Mouse (Mus musculus) hindbrain, embryonic 10.5 days (tissue): Measurements from ENCODE around the gene Ncapd2. TPM values are rescaled to one million over a fixed set of nuclear protein-coding genes. Genes with fewer than 3 reads are reported as not detected.

Source experiments
- DNase-seq: peaks from one replicate; pipeline ENCODE4 v3.0.0-alpha.2; 2017; ENCODE audit warnings: low spot score
- H3K27ac ChIP-seq: fragments of 300-500 bp; sonication (generic); 2 replicates; pipeline ENCODE4 v1.5.1; 2016; ENCODE audit warnings: mild to moderate bottlenecking, moderate library complexity
- H3K27me3 ChIP-seq: fragments of 300-500 bp; sonication (generic); 2 replicates; pipeline ENCODE4 v1.6.1; 2016; ENCODE audit warnings: mild to moderate bottlenecking; ENCODE audit not compliant: poor library complexity, insufficient read depth, severe bottlenecking
- H3K36me3 ChIP-seq: fragments of 300-500 bp; sonication (generic); 2 replicates; pipeline ENCODE4 v1.6.1; 2016; ENCODE audit warnings: mild to moderate bottlenecking, moderate library complexity
- H3K4me1 ChIP-seq: fragments of 300-500 bp; sonication (generic); replicated peaks from 2 replicates; pipeline ENCODE4 v1.6.1; 2016; ENCODE audit warnings: mild to moderate bottlenecking
- H3K4me3 ChIP-seq: fragments of 300-500 bp; sonication (generic); 2 replicates; pipeline ENCODE4 v1.5.1; 2016; ENCODE audit warnings: mild to moderate bottlenecking, moderate library complexity
- H3K9me3 ChIP-seq: fragments of 300-500 bp; sonication (generic); 2 replicates; pipeline ENCODE4 v1.6.1; 2016; ENCODE audit warnings: mild to moderate bottlenecking, moderate library complexity
- WGBS: fragments of 180-500 bp; shearing (Covaris S2); methylation state at CpG from one replicate; pipeline ENCODE4 v1.1.7; 2016; 5-methylcytosine and 5-hydroxymethylcytosine counted together
- polyA plus RNA-seq: library from polyadenylated mRNA; unstranded; fragments of >200 nt; fragmentation: Nextera tagmentation; extraction: Ambion mirVana; gene quantifications from 2 replicates; pipeline ENCODE4 v1.2.1, GENCODE M21; 2016

Gene Ncapd2
- polyA plus RNA-seq, 1 experiment from 2014 or later: 199 TPM

DNA sequence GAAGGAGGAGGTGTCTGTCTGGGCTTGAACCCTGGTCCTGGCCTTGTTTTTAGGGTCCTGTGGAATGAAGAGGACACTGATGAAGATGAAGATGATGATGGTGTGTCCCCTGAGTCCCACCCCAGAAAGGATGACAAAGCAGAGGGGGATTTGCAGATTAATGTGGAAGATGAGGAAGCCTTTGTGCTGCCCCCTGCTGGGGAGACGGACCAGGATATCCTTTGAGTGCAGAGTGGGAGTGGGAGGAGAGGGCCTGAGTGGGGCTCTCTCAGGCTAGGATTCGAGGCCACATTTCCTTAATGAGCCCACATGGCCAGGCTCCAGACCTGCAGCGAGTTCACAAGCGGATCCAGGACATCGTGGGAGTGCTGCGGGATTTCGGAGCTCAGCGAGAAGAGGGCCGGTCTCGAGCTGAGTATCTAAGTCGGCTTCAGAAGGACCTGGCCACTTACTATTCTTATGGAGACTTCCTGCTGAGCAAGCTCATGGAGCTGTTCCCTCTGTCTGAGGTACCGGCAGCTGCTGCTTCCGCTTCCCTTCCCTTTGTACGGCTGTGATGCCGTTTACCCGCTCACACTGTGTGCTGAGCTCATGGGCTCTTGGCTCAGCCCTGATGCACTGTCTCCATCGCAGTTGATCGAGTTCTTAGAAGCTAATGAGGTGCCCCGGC, 54.4 kb downstream of the Ncapd2 start:
- H3K27me3 ChIP-seq: no peaks in the 10 kb centered on the region
- H3K9me3 ChIP-seq: no peaks in the 10 kb centered on the region
- DNase-seq: no peak
- H3K4me3 ChIP-seq: no peak overlapping the region
- 89% methylated on average over 19 of the region's 19 CpGs for WGBS
- peaks cover 12% of the 10 kb centered on the region for H3K4me1 ChIP-seq
- peaks cover 91% of the 10 kb centered on the region for H3K36me3 ChIP-seq
- H3K27ac ChIP-seq: no peak overlapping the region

DNA sequence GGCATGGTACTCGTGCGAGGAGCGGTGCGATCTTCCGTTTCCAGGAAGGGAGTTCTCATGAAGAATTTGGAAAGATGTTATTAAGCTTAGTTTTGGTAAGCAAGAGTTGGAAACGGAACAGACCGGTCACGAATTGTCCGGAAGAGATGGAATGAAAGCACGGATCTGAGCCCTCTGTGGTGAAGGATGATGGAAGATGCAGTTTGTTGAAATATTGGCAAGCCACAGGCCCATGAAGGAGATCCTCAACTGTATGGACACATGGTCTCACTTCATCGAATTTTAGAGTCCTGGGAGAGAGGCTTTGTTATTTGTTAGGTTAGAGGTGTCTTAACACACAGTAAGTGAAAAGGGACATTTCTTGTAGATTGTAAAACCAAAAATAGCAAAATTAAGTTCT, 59.0 kb downstream of the Ncapd2 start:
- Histone ChIP-seq H3K9me3 (no peaks in the 10 kb centered on the region), H3K4me3 (peak overlapping the region; percentile 78), H3K27ac (peak overlapping the region; percentile 90), H3K27me3 (no peaks in the 10 kb centered on the region), H3K36me3 (peaks cover 78% of the 10 kb centered on the region), H3K4me1 (peaks cover 22% of the 10 kb centered on the region)
- WGBS: 11% methylated on average over 11 of the region's 11 CpGs
- DNase-seq: no peak

GRCm38 (mm10) chr6:125131302-125132156, 60.0 kb downstream of the Ncapd2 start, which contains the start of gene Nop2:
Gene Nop2 (plus strand): TSS chr6:125131909.
- Histone ChIP-seq H3K27me3 (no peaks in the 10 kb centered on the region), H3K36me3 (peaks cover 78% of the 10 kb centered on the region), H3K4me1 (peaks cover 22% of the 10 kb centered on the region), H3K27ac (peak within 1 kb of the TSS; percentile 90), H3K4me3 (peak within 1 kb of the TSS; percentile 78), H3K9me3 (no peaks in the 10 kb centered on the region)
- peak; percentile 96 for DNase-seq
- under 1% methylated on average over 66 of the region's 66 CpGs for WGBS

DNA sequence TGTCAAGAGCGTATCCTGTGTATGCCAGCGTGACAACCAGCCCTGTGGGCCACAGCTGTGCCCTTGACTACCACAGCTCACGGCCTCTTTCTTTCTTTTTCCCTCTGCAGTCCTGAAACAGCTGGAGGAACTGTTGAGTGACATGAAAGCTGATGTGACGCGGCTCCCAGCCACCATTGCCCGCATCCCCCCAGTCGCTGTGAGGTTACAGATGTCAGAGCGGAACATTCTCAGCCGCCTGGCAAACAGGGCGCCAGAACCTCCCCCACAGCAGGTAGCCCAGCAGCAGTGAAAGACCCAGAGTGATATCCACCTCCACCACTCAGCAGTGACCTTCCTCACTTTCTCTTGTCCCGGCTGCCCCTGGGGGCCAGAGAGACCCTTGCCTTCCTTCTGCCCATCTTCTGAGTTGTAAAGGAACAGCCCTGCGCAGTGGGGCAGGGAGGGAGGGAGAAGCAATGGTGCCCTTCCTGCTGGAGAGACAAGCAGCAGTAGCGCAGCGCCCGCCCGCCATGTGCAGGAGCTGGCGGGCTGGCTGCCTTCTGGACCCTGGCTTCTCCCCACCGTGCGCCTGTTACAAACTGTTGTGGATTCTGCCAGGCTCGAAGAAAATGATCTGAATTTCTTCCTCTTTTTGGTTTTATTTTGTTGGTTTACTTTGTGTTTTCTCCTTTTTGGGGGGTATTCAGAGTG, 61.6 kb downstream of the Ncapd2 start:
- H3K4me1 ChIP-seq: peaks cover 22% of the 10 kb centered on the region
- no peaks in the 10 kb centered on the region for H3K9me3 ChIP-seq
- WGBS: 82% methylated on average over 20 of the region's 20 CpGs
- no peak overlapping the region for H3K27ac ChIP-seq
- H3K27me3 ChIP-seq: no peaks in the 10 kb centered on the region
- H3K4me3 ChIP-seq: no peak overlapping the region
- H3K36me3 ChIP-seq: peaks cover 78% of the 10 kb centered on the region
- DNase-seq: no peak

GRCm38 (mm10) chr6:125128724-125129123, 62.8 kb downstream of the Ncapd2 start:
- no peaks in the 10 kb centered on the region for H3K27me3 ChIP-seq
- H3K27ac ChIP-seq: no peak overlapping the region
- 91% methylated on average over 12 of the region's 12 CpGs for WGBS
- H3K4me1 ChIP-seq: peaks cover 22% of the 10 kb centered on the region
- H3K4me3 ChIP-seq: no peak overlapping the region
- no peaks in the 10 kb centered on the region for H3K9me3 ChIP-seq
- H3K36me3 ChIP-seq: peaks cover 78% of the 10 kb centered on the region
- no peak for DNase-seq

DNA sequence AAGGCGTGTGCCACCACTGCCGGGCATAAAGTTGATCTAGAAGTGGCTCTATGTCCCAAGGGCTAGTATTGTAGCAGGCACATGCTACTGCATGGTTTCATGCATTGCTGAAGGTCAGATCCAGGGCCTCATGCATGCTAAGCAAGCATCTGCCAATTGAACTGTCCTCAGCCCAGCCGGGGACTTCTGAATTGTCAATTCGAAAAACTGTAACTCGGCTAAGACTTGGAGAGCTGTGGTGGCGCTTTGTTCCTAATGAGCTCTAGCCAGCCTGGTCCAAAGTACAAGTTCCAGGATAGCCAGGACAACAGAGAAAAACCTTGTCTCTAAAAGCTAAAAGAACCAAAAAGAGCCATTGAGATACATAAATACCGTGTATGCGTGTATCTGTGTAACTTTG, 72.1 kb downstream of the Ncapd2 start:
- H3K9me3 ChIP-seq: no peaks in the 10 kb centered on the region
- H3K36me3 ChIP-seq: peaks cover 100% of the 10 kb centered on the region
- H3K4me1 ChIP-seq: no peaks in the 10 kb centered on the region
- no peaks in the 10 kb centered on the region for H3K27me3 ChIP-seq
- WGBS: 95% methylated on average over 8 of the region's 8 CpGs
- no peak overlapping the region for H3K4me3 ChIP-seq
- H3K27ac ChIP-seq: no peak overlapping the region
- no peak for DNase-seq

Other genes starting within 250 kb of the Ncapd2 start
- 130 and 138 TPM in 2 replicates for gene Cops7a, start 226.2 kb downstream of the Ncapd2 start, polyA plus RNA-seq
- gene Pianp, start 195.0 kb downstream of the Ncapd2 start, polyA plus RNA-seq: 0.85 and 2.4 TPM in 2 replicates
- gene Zfp384, start 182.6 kb downstream of the Ncapd2 start, polyA plus RNA-seq: 8.7 and 12.8 TPM in 2 replicates
- 125 and 153 TPM in 2 replicates for gene Ing4, start 151.9 kb downstream of the Ncapd2 start, polyA plus RNA-seq
- 13.1 and 15.5 TPM in 2 replicates for gene Acrbp, start 142.0 kb downstream of the Ncapd2 start, polyA plus RNA-seq
- 0.10 TPM in 1 of 2 replicates, not detected in the other for gene Lpar5, start 123.8 kb downstream of the Ncapd2 start, polyA plus RNA-seq
- 95.7 and 97.6 TPM in 2 replicates for gene Chd4, start 95.7 kb downstream of the Ncapd2 start, polyA plus RNA-seq
- gene Nop2, start 59.8 kb downstream of the Ncapd2 start, polyA plus RNA-seq: 67.6 and 83.8 TPM in 2 replicates
- gene Iffo1, start 46.5 kb downstream of the Ncapd2 start, polyA plus RNA-seq: 12.5 and 18.3 TPM in 2 replicates
- 2,613 and 2,865 TPM in 2 replicates for gene Gapdh, start 25.2 kb downstream of the Ncapd2 start, polyA plus RNA-seq
- gene Mrpl51, start 100 bp upstream of the Ncapd2 start, polyA plus RNA-seq: 206 and 213 TPM in 2 replicates
- 3.3 and 3.9 TPM in 2 replicates for gene Vamp1, start 23.9 kb upstream of the Ncapd2 start, polyA plus RNA-seq
- gene Tapbpl, start 40.2 kb upstream of the Ncapd2 start, polyA plus RNA-seq: 1.9 TPM in 2 replicates
- gene Cd27, start 45.3 kb upstream of the Ncapd2 start, polyA plus RNA-seq: 1.2 TPM in 2 replicates
- 0.17 TPM in 1 of 2 replicates, not detected in the other for gene Tuba3a, start 94.3 kb upstream of the Ncapd2 start, polyA plus RNA-seq
- gene Ltbr, start 122.2 kb upstream of the Ncapd2 start, polyA plus RNA-seq: 21.0 and 22.7 TPM in 2 replicates
- 0.40 and 0.42 TPM in 2 replicates for gene Scnn1a, start 129.0 kb upstream of the Ncapd2 start, polyA plus RNA-seq
- gene Tnfrsf1a, start 157.7 kb upstream of the Ncapd2 start, polyA plus RNA-seq: 26.8 and 27.1 TPM in 2 replicates
- 0.13 and 0.20 TPM in 2 replicates for gene Plekhg6, start 189.1 kb upstream of the Ncapd2 start, polyA plus RNA-seq